Mouse (Mus musculus) cerebellum, adult 2 months (tissue): ENCODE results near the gene Afp.

Source experiments
- CTCF ChIP-seq: fragments of 200-500 bp; IDR thresholded peaks from 2 replicates; pipeline ENCODE4 v1.5.1; 2011; ENCODE audit warnings: low read depth, mild to moderate bottlenecking, control low read depth, low read length, moderate library complexity, borderline replicate concordance; ENCODE audit not compliant: insufficient read depth
- POLR2A ChIP-seq: fragments of 200-500 bp; IDR thresholded peaks from 2 replicates; pipeline ENCODE4 v1.6.1; 2011; ENCODE audit warnings: low read length, control low read depth, borderline replicate concordance; ENCODE audit not compliant: insufficient read depth

DNA sequence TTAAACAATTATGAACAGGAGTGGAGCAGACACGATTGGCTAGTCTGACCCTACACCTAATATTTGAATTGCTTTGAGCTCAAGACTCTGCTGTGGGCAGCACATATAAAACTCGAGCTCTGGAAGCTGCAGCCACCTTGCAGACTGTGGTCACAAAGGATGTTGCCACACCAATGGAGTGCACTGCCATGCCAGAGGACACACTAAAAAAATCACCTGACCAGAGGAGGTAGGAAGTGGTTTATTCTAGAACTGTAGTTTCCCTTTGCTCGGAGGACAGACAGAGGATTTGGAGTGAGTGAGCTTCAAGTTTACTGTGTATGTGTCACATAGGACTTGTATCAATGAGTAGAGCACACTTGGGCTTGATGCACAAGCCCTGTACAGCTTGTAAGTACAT, 65.5 kb downstream of the Afp start:
- no peak for TF ChIP-seq CTCF
- TF ChIP-seq POLR2A: no peak
